Mouse (Mus musculus) frontal cortex, postnatal 25 days (tissue): Measurements from ENCODE around the gene Slc33a1.

ENCODE experiments used
- DNase-seq, 2 experiments: peaks; one replicate each; pipeline ENCODE4 v3.0.0; 2022; ENCODE audit warnings: low spot score in 2 of 2

Gene Slc33a1

DNA sequence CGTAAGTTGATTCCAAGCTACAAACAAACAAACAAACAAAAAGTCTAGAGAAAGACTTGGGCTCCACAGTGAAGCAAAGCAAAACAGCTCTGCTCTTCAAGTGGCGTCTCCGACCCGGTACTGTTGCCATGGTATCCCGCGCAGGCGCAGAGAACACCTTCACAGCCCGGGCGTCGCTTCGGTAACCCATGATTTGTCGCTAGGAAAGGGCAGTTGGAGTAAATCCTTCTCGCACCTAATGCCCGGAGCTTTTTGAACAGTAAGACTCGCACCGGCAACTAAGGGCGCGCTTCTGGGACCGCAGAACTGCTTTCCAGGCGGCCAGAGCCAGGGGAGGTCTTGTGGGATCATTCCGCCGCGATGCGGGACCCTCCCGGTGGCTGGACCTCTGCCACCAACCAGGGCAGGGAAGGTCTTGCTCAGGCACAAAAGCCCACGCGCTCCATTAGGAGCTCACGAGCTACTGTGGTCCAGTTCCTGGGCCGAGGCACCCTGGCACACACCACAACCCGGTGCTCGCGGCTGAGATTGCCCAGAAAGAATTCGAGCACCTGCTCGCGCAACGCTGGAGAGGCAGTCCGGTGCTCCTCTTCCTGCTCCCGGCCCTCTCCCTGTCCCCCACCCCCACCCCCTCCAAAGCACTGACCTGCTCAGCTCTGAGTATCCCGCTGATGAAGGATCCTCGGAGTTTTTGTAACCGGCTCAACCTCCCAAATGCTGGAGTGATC lies 65.8 kb downstream of the Slc33a1 start:
- peak; percentile 64 to 72 for DNase-seq

DNA sequence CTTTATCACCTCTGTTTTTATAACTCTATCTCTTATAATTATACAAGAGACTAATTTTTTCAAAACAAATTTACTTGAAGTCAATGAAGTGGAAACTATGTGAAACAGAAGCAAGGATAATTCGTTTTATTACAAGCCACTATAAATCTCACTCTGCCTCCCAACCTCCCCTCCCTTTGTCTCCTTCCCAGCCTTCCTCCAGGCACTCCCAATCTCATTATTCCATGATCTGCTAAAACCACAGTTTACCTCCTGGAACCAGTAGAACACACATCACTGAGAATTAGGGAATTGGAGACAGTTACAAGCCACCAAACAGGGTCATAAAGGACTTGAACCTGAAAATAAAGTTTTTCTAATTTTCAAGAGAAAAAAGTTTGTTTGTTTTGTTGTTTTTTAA lies 67.4 kb downstream of the Slc33a1 start:
- no peak for DNase-seq

DNA sequence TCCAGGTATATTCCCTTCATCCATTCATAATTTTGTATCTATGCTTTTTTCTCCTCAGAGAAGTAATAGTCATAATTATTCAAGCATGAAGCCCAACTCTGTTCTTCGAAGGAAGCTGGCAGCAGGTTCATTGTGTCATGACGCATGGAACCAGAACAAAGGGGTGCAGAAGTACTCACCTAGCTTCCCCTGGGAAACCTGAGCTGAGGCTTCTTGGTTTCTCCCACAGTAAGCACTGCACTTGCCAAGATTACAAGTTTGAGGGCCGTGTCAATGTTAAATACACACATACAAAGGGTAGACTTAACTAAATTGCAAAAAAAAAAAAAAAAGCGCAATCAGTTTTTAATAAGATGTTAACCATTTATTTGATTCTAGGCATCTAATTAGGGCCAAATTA lies 68.3 kb downstream of the Slc33a1 start:
- DNase-seq, result no peak

DNA sequence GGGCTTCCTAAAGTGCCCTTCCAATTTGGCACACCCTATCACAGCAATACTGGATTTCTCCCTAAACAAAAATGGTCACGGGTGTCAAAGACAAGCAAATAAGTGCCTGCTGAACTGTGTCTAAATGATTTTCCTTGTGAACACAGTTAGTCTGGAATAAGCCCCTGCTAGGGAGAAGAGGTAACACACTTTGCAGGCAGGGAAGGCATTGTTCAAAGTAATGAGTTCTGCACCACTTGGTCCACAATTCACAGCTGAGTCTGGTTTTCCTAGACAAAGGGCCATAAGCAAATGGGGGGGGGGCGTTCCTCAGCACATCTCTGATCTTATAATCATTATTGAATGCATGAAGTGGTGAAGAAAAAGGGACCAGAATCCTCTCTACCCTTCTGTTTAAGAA lies 68.8 kb downstream of the Slc33a1 start:
- no peak for DNase-seq

DNA sequence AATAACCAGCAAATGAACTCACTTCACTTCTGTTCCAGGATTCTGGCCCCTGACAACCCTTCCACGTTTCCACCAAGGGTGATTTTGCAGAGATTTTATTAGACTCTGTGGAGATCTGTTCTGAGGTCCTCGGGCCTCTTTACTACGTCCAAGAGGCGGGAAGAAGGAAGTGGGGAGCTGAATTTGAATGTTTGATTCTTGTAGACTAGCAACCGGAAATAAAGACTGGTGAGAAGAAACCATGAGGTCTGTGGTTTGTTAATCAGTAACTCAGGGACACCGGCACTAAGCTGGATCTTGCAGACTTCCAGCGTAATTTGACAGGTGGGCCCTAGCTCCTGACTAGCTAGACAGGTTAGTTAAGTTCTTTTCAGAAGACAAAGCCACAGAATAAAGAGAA lies 70.9 kb downstream of the Slc33a1 start:
- no peak for DNase-seq

DNA sequence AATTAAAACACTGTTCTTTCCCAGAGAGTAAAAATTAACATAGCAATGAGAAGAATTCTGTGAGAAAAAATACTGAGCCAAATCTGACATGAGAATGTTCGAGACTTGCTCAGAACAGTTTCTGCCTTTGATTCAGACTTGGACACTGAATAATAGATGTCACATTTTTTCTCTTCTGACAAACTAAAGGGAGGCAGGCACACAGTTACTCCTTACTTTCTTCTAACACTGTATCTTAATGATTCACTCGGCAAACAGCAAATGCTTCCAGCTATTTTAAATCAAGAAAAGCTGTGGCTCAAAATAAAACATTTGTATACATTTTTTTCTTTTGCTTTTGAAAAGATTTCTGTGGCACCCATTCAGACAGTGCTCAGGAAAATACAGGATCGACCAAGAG lies 72.4 kb downstream of the Slc33a1 start:
- no peak for DNase-seq
